Mouse (Mus musculus) neural tube, embryonic 13.5 days (tissue): ENCODE measurements at regions not wholly inside any gene's neighbourhood (a gene's known extent, or its start where the extent isn't known, plus 50 kb on each side); places are given as distances from the start of the nearest gene placed in this dataset.
A peak's percentile ranks its signal among the peaks of the same experiment; 100 is the strongest.

Source experiments
- ATAC-seq: fragments of 200-750 bp; cut with Nextera tagmentation; 2 replicates; pipeline ENCODE4 v1.8.0; 2017; ENCODE audit warnings: low read depth, mild to moderate bottlenecking, moderate TSS enrichment, moderate library complexity
- H3K27ac ChIP-seq: fragments of 300-500 bp; sonication (generic); replicated peaks from 2 replicates; pipeline ENCODE4 v1.5.1; 2015; ENCODE audit warnings: moderate library complexity, mild to moderate bottlenecking, inconsistent platforms
- H3K27me3 ChIP-seq: fragments of 300-500 bp; sonication (generic); 2 replicates; pipeline ENCODE4 v1.6.1; 2015; ENCODE audit warnings: mild to moderate bottlenecking, inconsistent platforms
- H3K36me3 ChIP-seq: fragments of 300-500 bp; sonication (generic); 2 replicates; pipeline ENCODE4 v1.6.1; 2015; ENCODE audit warnings: mild to moderate bottlenecking, inconsistent platforms
- H3K4me1 ChIP-seq: fragments of 300-500 bp; sonication (generic); replicated peaks from 2 replicates; pipeline ENCODE4 v1.6.1; 2015; ENCODE audit warnings: inconsistent platforms
- H3K4me2 ChIP-seq: fragments of 300-500 bp; sonication (generic); 2 replicates; pipeline ENCODE4 v1.6.1; 2015; ENCODE audit warnings: inconsistent platforms, mild to moderate bottlenecking, moderate library complexity
- H3K4me3 ChIP-seq: fragments of 300-500 bp; sonication (generic); 2 replicates; pipeline ENCODE4 v1.5.1; 2015; ENCODE audit warnings: mild to moderate bottlenecking, inconsistent platforms
- H3K9ac ChIP-seq: fragments of 300-500 bp; sonication (generic); 2 replicates; pipeline ENCODE4 v1.6.1; 2015; ENCODE audit warnings: moderate library complexity, mild to moderate bottlenecking, inconsistent platforms
- H3K9me3 ChIP-seq: fragments of 300-500 bp; sonication (generic); 2 replicates; pipeline ENCODE4 v1.6.1; 2016; ENCODE audit warnings: inconsistent platforms
- WGBS: fragments of 180-500 bp; shearing (Covaris S2); methylation state at CpG from one replicate; pipeline ENCODE4 v1.1.7; 2015; 5-methylcytosine and 5-hydroxymethylcytosine counted together

- H3K36me3 ChIP-seq = no peaks in the 10 kb centered on the region
- no peak for ATAC-seq
- H3K4me3 ChIP-seq = no peak overlapping the region
- H3K9ac ChIP-seq = no peak overlapping the region
- no peaks in the 10 kb centered on the region for H3K27me3 ChIP-seq
- no peak overlapping the region for H3K27ac ChIP-seq
- 73% methylated on average over 11 of the region's 11 CpGs for WGBS
- no peaks in the 10 kb centered on the region for H3K4me1 ChIP-seq
- H3K9me3 ChIP-seq = no peaks in the 10 kb centered on the region
- no peak overlapping the region for H3K4me2 ChIP-seq
These were observed 53.5 kb upstream of the Ptpn1 start for GRCm38 (mm10) chr2:167878255-167878865.

- H3K4me3 ChIP-seq = no peak overlapping the region
- no peaks in the 10 kb centered on the region for H3K36me3 ChIP-seq
- H3K9ac ChIP-seq = no peak overlapping the region
- WGBS = 51% methylated on average over 11 of the region's 11 CpGs
- H3K4me2 ChIP-seq = no peak overlapping the region
- no peak for ATAC-seq
- H3K9me3 ChIP-seq = no peaks in the 10 kb centered on the region
- no peaks in the 10 kb centered on the region for H3K27me3 ChIP-seq
- H3K27ac ChIP-seq = no peak overlapping the region
- no peaks in the 10 kb centered on the region for H3K4me1 ChIP-seq
These were observed 54.5 kb upstream of the Ptpn1 start for GRCm38 (mm10) chr2:167877254-167877870.

GRCm38 (mm10) chr2:167872507-167872906 lies 59.4 kb upstream of the Ptpn1 start:
- H3K27me3 ChIP-seq = no peaks in the 10 kb centered on the region
- no peak overlapping the region for H3K4me2 ChIP-seq
- no peak for ATAC-seq
- H3K9ac ChIP-seq = no peak overlapping the region
- no peaks in the 10 kb centered on the region for H3K4me1 ChIP-seq
- H3K36me3 ChIP-seq = no peaks in the 10 kb centered on the region
- H3K9me3 ChIP-seq = no peaks in the 10 kb centered on the region
- 94% methylated on average over 4 of the region's 4 CpGs for WGBS
- no peak overlapping the region for H3K27ac ChIP-seq
- H3K4me3 ChIP-seq = no peak overlapping the region

- Histone ChIP-seq H3K9me3 (no peaks in the 10 kb centered on the region), H3K27me3 (no peaks in the 10 kb centered on the region; the same call in 1 of the 2 replicates), H3K36me3 (no peaks in the 10 kb centered on the region), H3K27ac (no peak overlapping the region), H3K4me1 (peaks cover 11% of the 10 kb centered on the region), H3K4me2 (no peak overlapping the region), H3K9ac (no peak overlapping the region), H3K4me3 (no peak overlapping the region)
- WGBS = 82% methylated on average over 6 of the region's 6 CpGs
- no peak for ATAC-seq
These were observed 61.7 kb upstream of the Ptpn1 start for GRCm38 (mm10) chr2:167870153-167870552.

- no peak overlapping the region for H3K27ac ChIP-seq
- peaks cover 3% of the 10 kb centered on the region; the same call in 1 of the 2 replicates for H3K27me3 ChIP-seq
- H3K4me3 ChIP-seq = no peak overlapping the region
- no peak overlapping the region for H3K4me2 ChIP-seq
- H3K9me3 ChIP-seq = no peaks in the 10 kb centered on the region
- WGBS = 62% methylated on average over 10 of the region's 10 CpGs
- no peak for ATAC-seq
- H3K4me1 ChIP-seq = peaks cover 24% of the 10 kb centered on the region
- H3K36me3 ChIP-seq = no peaks in the 10 kb centered on the region
- H3K9ac ChIP-seq = no peak overlapping the region
These were observed 65.1 kb upstream of the Ptpn1 start for GRCm38 (mm10) chr2:167866751-167867150.

- no peak overlapping the region for H3K4me2 ChIP-seq
- H3K27me3 ChIP-seq = peaks cover 3% of the 10 kb centered on the region; the same call in 1 of the 2 replicates
- no peak overlapping the region for H3K4me3 ChIP-seq
- 85% methylated on average over 3 of the region's 3 CpGs for WGBS
- no peak overlapping the region for H3K27ac ChIP-seq
- peaks cover 30% of the 10 kb centered on the region for H3K4me1 ChIP-seq
- no peaks in the 10 kb centered on the region for H3K9me3 ChIP-seq
- ATAC-seq = no peak
- H3K36me3 ChIP-seq = no peaks in the 10 kb centered on the region
- H3K9ac ChIP-seq = no peak overlapping the region
These were observed 66.3 kb upstream of the Ptpn1 start for GRCm38 (mm10) chr2:167865525-167865924.

GRCm38 (mm10) chr2:167864672-167865071 lies 67.2 kb upstream of the Ptpn1 start:
- WGBS = 84% methylated on average over 7 of the region's 7 CpGs
- Histone ChIP-seq H3K9ac (no peak overlapping the region), H3K4me1 (peaks cover 36% of the 10 kb centered on the region), H3K4me2 (no peak overlapping the region), H3K27me3 (peaks cover 3% of the 10 kb centered on the region; the same call in 1 of the 2 replicates), H3K9me3 (no peaks in the 10 kb centered on the region), H3K36me3 (no peaks in the 10 kb centered on the region), H3K27ac (no peak overlapping the region), H3K4me3 (no peak overlapping the region)
- no peak for ATAC-seq

GRCm38 (mm10) chr2:167864228-167864627 lies 67.6 kb upstream of the Ptpn1 start:
- WGBS = 38% methylated on average over 8 of the region's 8 CpGs
- Histone ChIP-seq H3K27me3 (peaks cover 3% of the 10 kb centered on the region; the same call in 1 of the 2 replicates), H3K4me2 (no peak overlapping the region), H3K9me3 (no peaks in the 10 kb centered on the region), H3K27ac (peak overlapping the region; percentile 52; the same call in 1 of the 2 replicates), H3K9ac (no peak overlapping the region), H3K4me1 (peaks cover 36% of the 10 kb centered on the region), H3K36me3 (no peaks in the 10 kb centered on the region), H3K4me3 (no peak overlapping the region)
- ATAC-seq = no peak

GRCm38 (mm10) chr2:167863616-167864015 lies 68.2 kb upstream of the Ptpn1 start:
- H3K36me3 ChIP-seq = no peaks in the 10 kb centered on the region
- no peak overlapping the region for H3K9ac ChIP-seq
- H3K4me3 ChIP-seq = no peak overlapping the region
- H3K27me3 ChIP-seq = peaks cover 3% of the 10 kb centered on the region; the same call in 1 of the 2 replicates
- no peak for ATAC-seq
- 63% methylated on average over 6 of the region's 6 CpGs for WGBS
- peaks cover 36% of the 10 kb centered on the region for H3K4me1 ChIP-seq
- 0 out of 2 replicates have a peak overlapping the region, but pooled peaks have one; percentile 52 for H3K27ac ChIP-seq
- no peaks in the 10 kb centered on the region for H3K9me3 ChIP-seq
- no peak overlapping the region for H3K4me2 ChIP-seq

GRCm38 (mm10) chr2:167861178-167861520 lies 70.7 kb upstream of the Ptpn1 start:
- WGBS = 86% methylated on average over 2 of the region's 2 CpGs
- peaks cover 26% of the 10 kb centered on the region for H3K4me1 ChIP-seq
- ATAC-seq = no peak
- H3K4me3 ChIP-seq = no peak overlapping the region
- no peak overlapping the region for H3K9ac ChIP-seq
- no peak overlapping the region for H3K27ac ChIP-seq
- H3K36me3 ChIP-seq = no peaks in the 10 kb centered on the region
- H3K27me3 ChIP-seq = peaks cover 3% of the 10 kb centered on the region; the same call in 1 of the 2 replicates
- H3K9me3 ChIP-seq = no peaks in the 10 kb centered on the region
- no peak overlapping the region for H3K4me2 ChIP-seq

- Histone ChIP-seq H3K36me3 (no peaks in the 10 kb centered on the region), H3K4me1 (peaks cover 26% of the 10 kb centered on the region), H3K27ac (peak overlapping the region; percentile 39; the same call in 1 of the 2 replicates), H3K27me3 (peaks cover 3% of the 10 kb centered on the region; the same call in 1 of the 2 replicates), H3K4me2 (no peak overlapping the region), H3K4me3 (no peak overlapping the region), H3K9me3 (no peaks in the 10 kb centered on the region), H3K9ac (0 out of 2 replicates have a peak overlapping the region, but pooled peaks have one; percentile 13)
- 38% methylated on average over 10 of the region's 10 CpGs for WGBS
- peak; percentile 73 for ATAC-seq
These were observed 71.2 kb upstream of the Ptpn1 start for GRCm38 (mm10) chr2:167860457-167861177.

- Histone ChIP-seq H3K9me3 (no peaks in the 10 kb centered on the region), H3K27ac (no peak overlapping the region), H3K4me3 (no peak overlapping the region), H3K9ac (no peak overlapping the region), H3K4me2 (no peak overlapping the region), H3K36me3 (no peaks in the 10 kb centered on the region), H3K4me1 (peaks cover 23% of the 10 kb centered on the region), H3K27me3 (peaks cover 3% of the 10 kb centered on the region; the same call in 1 of the 2 replicates)
- WGBS = 68% methylated on average over 10 of the region's 10 CpGs
- ATAC-seq = no peak
These were observed 72.3 kb upstream of the Ptpn1 start for GRCm38 (mm10) chr2:167859575-167859974.
